Mouse (Mus musculus): ENCODE measurements around the gene Ankrd24. TPM values are rescaled to one million over a fixed set of nuclear protein-coding genes. Genes with fewer than 3 reads are reported as not detected.
"Not testable (repeated sequence)": the region's sequence is repeated elsewhere in the genome, so short reads cannot be mapped to it uniquely, and the experiment has no call there.

The Ankrd24 gene
- polyA plus RNA-seq, 1 experiment: 13.7 TPM

- Histone ChIP-seq H3K4me1 (peaks cover 58% of the 10 kb centered on the region), H3K4me3 (replicated peaks) (peak overlapping the region; percentile 100), H3K27me3 (replicated peaks) (no peaks in the 10 kb centered on the region), H3K36me3 (replicated peaks; ENCODE audit: low read length) (peaks cover 46% of the 10 kb centered on the region), H3K9me3 (no peaks in the 10 kb centered on the region)
- TF ChIP-seq GATA1 (IDR thresholded peaks at IDR 0.05; ENCODE audit: borderline replicate concordance, low read length): no peak
These were observed 13.8 kb downstream of the Ankrd24 start for GRCm38 (mm10) chr10:81641978-81642647.

- Histone ChIP-seq H3K36me3 (replicated peaks; ENCODE audit: low read length) (peaks cover 51% of the 10 kb centered on the region), H3K27me3 (replicated peaks) (no peaks in the 10 kb centered on the region), H3K4me3 (replicated peaks) (peak overlapping the region; percentile 100), H3K9me3 (no peaks in the 10 kb centered on the region), H3K4me1 (peaks cover 56% of the 10 kb centered on the region)
- TF ChIP-seq FLI1 (IDR thresholded peaks at IDR 0.05; ENCODE audit: low read length) (no peak), GATA1 (IDR thresholded peaks at IDR 0.05; ENCODE audit: borderline replicate concordance, low read length) (no peak)
These were observed 14.5 kb downstream of the Ankrd24 start for GRCm38 (mm10) chr10:81642648-81643448.

GRCm38 (mm10) chr10:81643449-81644055 lies 15.2 kb downstream of the Ankrd24 start:
- H3K36me3 ChIP-seq (replicated peaks; ENCODE audit: low read length): peaks cover 46% of the 10 kb centered on the region
- peaks cover 54% of the 10 kb centered on the region for H3K4me1 ChIP-seq
- no peaks in the 10 kb centered on the region for H3K27me3 ChIP-seq (replicated peaks)
- H3K9me3 ChIP-seq: no peaks in the 10 kb centered on the region
- TF ChIP-seq GATA1 (IDR thresholded peaks at IDR 0.05; ENCODE audit: borderline replicate concordance, low read length): no peak
- TF ChIP-seq FLI1 (IDR thresholded peaks at IDR 0.05; ENCODE audit: low read length): no peak
- peak overlapping the region; percentile 100 for H3K4me3 ChIP-seq (replicated peaks)

- no peaks in the 10 kb centered on the region for H3K9me3 ChIP-seq
- H3K4me1 ChIP-seq: peaks cover 55% of the 10 kb centered on the region
- no peaks in the 10 kb centered on the region for H3K27me3 ChIP-seq (replicated peaks)
- TF ChIP-seq FLI1 (IDR thresholded peaks at IDR 0.05; ENCODE audit: low read length): no peak
- no peak for TF ChIP-seq GATA1 (IDR thresholded peaks at IDR 0.05; ENCODE audit: borderline replicate concordance, low read length)
- H3K4me3 ChIP-seq (replicated peaks): peak overlapping the region; percentile 100
- peaks cover 42% of the 10 kb centered on the region for H3K36me3 ChIP-seq (replicated peaks; ENCODE audit: low read length)
These were observed 15.8 kb downstream of the Ankrd24 start for GRCm38 (mm10) chr10:81644162-81644561.

- Histone ChIP-seq H3K27me3 (replicated peaks) (no peaks in the 10 kb centered on the region), H3K36me3 (replicated peaks; ENCODE audit: low read length) (peaks cover 37% of the 10 kb centered on the region), H3K4me3 (replicated peaks) (peak overlapping the region; percentile 100), H3K4me1 (peaks cover 55% of the 10 kb centered on the region), H3K9me3 (no peaks in the 10 kb centered on the region)
- no peak for TF ChIP-seq GATA1 (IDR thresholded peaks at IDR 0.05; ENCODE audit: borderline replicate concordance, low read length)
- no peak for TF ChIP-seq FLI1 (IDR thresholded peaks at IDR 0.05; ENCODE audit: low read length)
These were observed 16.4 kb downstream of the Ankrd24 start for GRCm38 (mm10) chr10:81644716-81645115.

GRCm38 (mm10) chr10:81645391-81645790 lies 17.1 kb downstream of the Ankrd24 start:
- Histone ChIP-seq H3K36me3 (replicated peaks; ENCODE audit: low read length) (peaks cover 34% of the 10 kb centered on the region), H3K27me3 (replicated peaks) (no peaks in the 10 kb centered on the region), H3K4me3 (replicated peaks) (no peak overlapping the region), H3K4me1 (peaks cover 59% of the 10 kb centered on the region), H3K9me3 (no peaks in the 10 kb centered on the region)
- TF ChIP-seq FLI1 (IDR thresholded peaks at IDR 0.05; ENCODE audit: low read length) (no peak), GATA1 (IDR thresholded peaks at IDR 0.05; ENCODE audit: borderline replicate concordance, low read length) (no peak)

GRCm38 (mm10) chr10:81646015-81646555 lies 17.7 kb downstream of the Ankrd24 start:
- no peak for TF ChIP-seq FLI1 (IDR thresholded peaks at IDR 0.05; ENCODE audit: low read length)
- no peak for TF ChIP-seq GATA1 (IDR thresholded peaks at IDR 0.05; ENCODE audit: borderline replicate concordance, low read length)
- Histone ChIP-seq H3K4me3 (replicated peaks) (no peak overlapping the region), H3K36me3 (replicated peaks; ENCODE audit: low read length) (peaks cover 34% of the 10 kb centered on the region), H3K27me3 (replicated peaks) (no peaks in the 10 kb centered on the region), H3K9me3 (no peaks in the 10 kb centered on the region), H3K4me1 (peaks cover 62% of the 10 kb centered on the region)

- H3K9me3 ChIP-seq: peaks cover 13% of the 10 kb centered on the region; the same call in 1 of the 2 replicates
- peaks cover 49% of the 10 kb centered on the region for H3K4me1 ChIP-seq
- H3K27me3 ChIP-seq (replicated peaks): not testable (repeated sequence)
- H3K36me3 ChIP-seq (replicated peaks; ENCODE audit: low read length): peaks cover 47% of the 10 kb centered on the region
- H3K4me3 ChIP-seq (replicated peaks): peak within 1 kb of the TSS; percentile 90
- peak; percentile 21; the same call in 1 of the 2 replicates for TF ChIP-seq FLI1 (IDR thresholded peaks at IDR 0.05; ENCODE audit: low read length)
These were observed 20.7 kb downstream of the Ankrd24 start, which contains the start of gene Gm10778 for GRCm38 (mm10) chr10:81648803-81649775. Gm10778 (plus strand) TSS chr10:81649059.

GRCm38 (mm10) chr10:81655178-81655577 lies 26.8 kb downstream of the Ankrd24 start:
- H3K9me3 ChIP-seq: peaks cover 56% of the 10 kb centered on the region
- no peaks in the 10 kb centered on the region for H3K27me3 ChIP-seq (replicated peaks)
- peaks cover 20% of the 10 kb centered on the region for H3K4me1 ChIP-seq
- H3K36me3 ChIP-seq (replicated peaks; ENCODE audit: low read length): peaks cover 75% of the 10 kb centered on the region
- H3K4me3 ChIP-seq (replicated peaks): no peak overlapping the region
- no peak for TF ChIP-seq GATA1 (IDR thresholded peaks at IDR 0.05; ENCODE audit: borderline replicate concordance, low read length)
- TF ChIP-seq FLI1 (IDR thresholded peaks at IDR 0.05; ENCODE audit: low read length): no peak

Data from megakaryocyte, embryonic 14.5 days (primary cell).